In the genomic region with DNA sequence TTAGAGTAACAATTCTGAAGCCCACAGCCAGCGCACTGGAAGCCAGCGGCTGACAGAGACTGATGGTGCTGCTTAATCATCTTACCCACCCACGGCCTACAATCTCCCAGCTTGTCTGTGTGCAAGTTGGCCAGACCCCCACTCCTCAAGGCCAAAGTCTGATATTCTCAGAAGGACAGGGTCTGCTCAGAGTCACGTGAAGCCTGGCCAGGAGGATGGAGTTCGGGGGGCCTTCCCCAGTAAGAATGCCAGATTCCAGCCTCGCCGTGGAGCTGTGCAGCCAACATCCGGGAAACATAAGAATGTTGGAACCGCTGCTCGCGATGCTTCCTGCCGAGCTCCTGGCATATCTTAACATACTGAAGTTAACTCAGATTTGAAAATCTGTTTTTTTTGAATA, we compare ENCODE assay signal across 10 mouse cellular contexts.
DNase-seq lines count a peak whose midpoint lies in the region; ATAC-seq and TF ChIP-seq lines count a peak whose summit lies in the region.
"Had no signal": no experiment of that assay in that cellular context is flagged by ENCODE, and none has a peak within 500 bp of the region (broad histone marks: within the 10 kb centered on the region; RNA-seq: fewer than 3 reads in every experiment).

No protein-coding gene starts in this region.

- no peak for TF ChIP-seq EP300 in heart, adult 2 months (IDR thresholded peaks at IDR 0.05; ENCODE audit: insufficient read depth, low read depth, low read length)

- no peak overlapping the region for H3K9ac ChIP-seq in intestine, embryonic 16.5 days (ENCODE audit: low read depth, low read length)
- H3K9ac ChIP-seq in intestine, postnatal 0 days (ENCODE audit: low read depth, low read length): no peak overlapping the region
- H3K9ac ChIP-seq in heart, adult 2 months (ENCODE audit: low read depth, low read length): no peak overlapping the region
- no peak overlapping the region for H3K9ac ChIP-seq in hindbrain, embryonic 14.5 days
- H3K9ac ChIP-seq in liver, embryonic 11.5 days (ENCODE audit: low read depth, low read length): no peak overlapping the region
- H3K9ac ChIP-seq: limb, embryonic 12.5 days had no signal

- 0 out of 2 replicates have a peak, but pooled peaks have one; percentile 21 for ATAC-seq in intestine, embryonic 16.5 days
- ATAC-seq in intestine, postnatal 0 days: no peak
- ATAC-seq in hindbrain, embryonic 14.5 days (ENCODE audit: low FRiP score): peak; percentile 46; the same call in 1 of the 2 replicates
- ATAC-seq in liver, embryonic 11.5 days (replicated peaks; ENCODE audit: low FRiP score): no peak

- no peaks in the 10 kb centered on the region for H3K36me3 ChIP-seq in intestine, embryonic 16.5 days (ENCODE audit: control insufficient read depth, insufficient read depth, low read length)
- peaks cover 5% of the 10 kb centered on the region; the same call in 1 of the 2 replicates for H3K36me3 ChIP-seq in intestine, postnatal 0 days (ENCODE audit: control insufficient read depth, insufficient read depth)
- no peaks in the 10 kb centered on the region; the same call in 1 of the 2 replicates for H3K36me3 ChIP-seq in heart, adult 2 months (ENCODE audit: control insufficient read depth, insufficient read depth, low read length)
- no peaks in the 10 kb centered on the region for H3K36me3 ChIP-seq in hindbrain, embryonic 14.5 days (replicated peaks; ENCODE audit: control insufficient read depth, insufficient read depth)
- H3K36me3 ChIP-seq in liver, embryonic 11.5 days (ENCODE audit: control insufficient read depth, insufficient read depth, low read length): no peaks in the 10 kb centered on the region; the same call in 1 of the 2 replicates

- intact Hi-C loops in heart, adult 2 months (cut with DNase I): no loop called here

- no peaks in the 10 kb centered on the region for H3K4me1 ChIP-seq in intestine, embryonic 16.5 days (ENCODE audit: control insufficient read depth, insufficient read depth, low read length)
- no peaks in the 10 kb centered on the region for H3K4me1 ChIP-seq in intestine, postnatal 0 days (replicated peaks; ENCODE audit: control insufficient read depth, insufficient read depth, low read length)
- peaks cover 4% of the 10 kb centered on the region for H3K4me1 ChIP-seq in heart, adult 2 months (ENCODE audit: control insufficient read depth, insufficient read depth, low read length)
- no peaks in the 10 kb centered on the region for H3K4me1 ChIP-seq in hindbrain, embryonic 14.5 days (replicated peaks; ENCODE audit: control insufficient read depth, insufficient read depth, low read length)
- H3K4me1 ChIP-seq in liver, embryonic 11.5 days (replicated peaks; ENCODE audit: control insufficient read depth, insufficient read depth, low read length): no peaks in the 10 kb centered on the region
- H3K4me1 ChIP-seq: limb, embryonic 12.5 days had no signal

- TF ChIP-seq POLR2A in heart, adult 2 months (IDR thresholded peaks at IDR 0.05; ENCODE audit: insufficient read depth, low read depth, low read length): no peak

- H3K9me3 ChIP-seq in intestine, embryonic 16.5 days (ENCODE audit: control insufficient read depth, low read length): no peaks in the 10 kb centered on the region
- H3K9me3 ChIP-seq in intestine, postnatal 0 days (ENCODE audit: control insufficient read depth): no peaks in the 10 kb centered on the region
- H3K9me3 ChIP-seq in hindbrain, embryonic 14.5 days (ENCODE audit: control insufficient read depth, low read length): peaks cover 6% of the 10 kb centered on the region; the same call in 1 of the 2 replicates
- no peaks in the 10 kb centered on the region for H3K9me3 ChIP-seq in liver, embryonic 11.5 days (ENCODE audit: control insufficient read depth, low read length)
- H3K9me3 ChIP-seq: limb, embryonic 12.5 days had no signal

- whole genome bisulfite sequencing in intestine, embryonic 16.5 days: 56% methylated on average over 12 of the region's 12 CpGs
- 59% methylated on average over 12 of the region's 12 CpGs for WGBS in intestine, postnatal 0 days
- WGBS in heart, adult 2 months: 41% methylated on average over 12 of the region's 12 CpGs
- 50% methylated on average over 12 of the region's 12 CpGs for WGBS in hindbrain, embryonic 14.5 days
- WGBS in liver, embryonic 11.5 days: 64% methylated on average over 12 of the region's 12 CpGs

- H3K4me3 ChIP-seq in intestine, embryonic 16.5 days (ENCODE audit: low read length): no peak overlapping the region
- H3K4me3 ChIP-seq in intestine, postnatal 0 days (ENCODE audit: low read depth, low read length): no peak overlapping the region
- H3K4me3 ChIP-seq in heart, adult 2 months: no peak overlapping the region
- no peak overlapping the region for H3K4me3 ChIP-seq in hindbrain, embryonic 14.5 days (replicated peaks; ENCODE audit: low read length)
- no peak overlapping the region for H3K4me3 ChIP-seq in liver, embryonic 11.5 days (ENCODE audit: low read depth, low read length)
- H3K4me3 ChIP-seq: limb, embryonic 12.5 days had no signal

- no peak for TF ChIP-seq CTCF in intestine, postnatal 0 days (IDR thresholded peaks at IDR 0.05; ENCODE audit: low read depth)
- TF ChIP-seq CTCF in heart, adult 2 months (IDR thresholded peaks at IDR 0.05): no peak

- no peak overlapping the region for H3K4me2 ChIP-seq in intestine, embryonic 16.5 days (ENCODE audit: low read depth, low read length)
- H3K4me2 ChIP-seq in intestine, postnatal 0 days (replicated peaks; ENCODE audit: low read depth): no peak overlapping the region
- no peak overlapping the region for H3K4me2 ChIP-seq in hindbrain, embryonic 14.5 days (replicated peaks)
- no peak overlapping the region for H3K4me2 ChIP-seq in liver, embryonic 11.5 days
- H3K4me2 ChIP-seq: limb, embryonic 12.5 days had no signal

- no peaks in the 10 kb centered on the region for H3K79me2 ChIP-seq in heart, adult 2 months (replicated peaks; ENCODE audit: control insufficient read depth, insufficient read depth, low read length)

- H3K27me3 ChIP-seq in intestine, embryonic 16.5 days (replicated peaks; ENCODE audit: control insufficient read depth, insufficient read depth, low read length): no peaks in the 10 kb centered on the region
- H3K27me3 ChIP-seq in intestine, postnatal 0 days (replicated peaks; ENCODE audit: control insufficient read depth, insufficient read depth, low read length): no peaks in the 10 kb centered on the region
- no peaks in the 10 kb centered on the region for H3K27me3 ChIP-seq in heart, adult 2 months (ENCODE audit: control insufficient read depth, insufficient read depth, low read length)
- H3K27me3 ChIP-seq in hindbrain, embryonic 14.5 days (ENCODE audit: control insufficient read depth, insufficient read depth, low read length): no peaks in the 10 kb centered on the region
- H3K27me3 ChIP-seq in liver, embryonic 11.5 days (replicated peaks; ENCODE audit: control insufficient read depth, insufficient read depth, low read length): no peaks in the 10 kb centered on the region
- H3K27me3 ChIP-seq: CH12.LX; limb, embryonic 12.5 days had no signal

- no peak overlapping the region for H3K27ac ChIP-seq in intestine, embryonic 16.5 days (ENCODE audit: low read length)
- no peak overlapping the region for H3K27ac ChIP-seq in intestine, postnatal 0 days (ENCODE audit: low read depth, low read length)
- peak overlapping the region; percentile 6; the same call in 1 of the 2 replicates for H3K27ac ChIP-seq in heart, adult 2 months
- H3K27ac ChIP-seq in hindbrain, embryonic 14.5 days: peak overlapping the region; percentile 62; the same call in 1 of the 2 replicates
- H3K27ac ChIP-seq in liver, embryonic 11.5 days (ENCODE audit: low read depth, low read length): no peak overlapping the region
- H3K27ac ChIP-seq: limb, embryonic 12.5 days had no signal

- peak; percentile 39 for DNase-seq in embryo, embryonic 11 days
- peak; percentile 55 to 72 for DNase-seq in heart, adult 2 months
- DNase-seq in hindbrain, embryonic 14.5 days (ENCODE audit: low spot score): peak; percentile 37
- DNase-seq in right cerebral cortex, adult 18-20 months: no peak
- DNase-seq in layer of hippocampus, postnatal 25 days (ENCODE audit: extremely low spot score in 1 of 2, low spot score in 1 of 2): no peak
- DNase-seq in liver, embryonic 11.5 days (ENCODE audit: low spot score): no peak

Comparison
In these comparisons a context has a peak if more than half of its experiments do, and no peak if none do; other contexts are left out.
1. ATAC-seq: peak in intestine, embryonic 16.5 days (single experiment) and hindbrain, embryonic 14.5 days (single experiment); none in intestine, postnatal 0 days (single experiment) and liver, embryonic 11.5 days (single experiment).
2. H3K27ac ChIP-seq: peak in heart, adult 2 months (single experiment) and hindbrain, embryonic 14.5 days (single experiment); none in intestine, embryonic 16.5 days (single experiment), intestine, postnatal 0 days (single experiment) and liver, embryonic 11.5 days (single experiment).
3. DNase-seq: peak in embryo, embryonic 11 days (single experiment), heart, adult 2 months (2 of 2) and hindbrain, embryonic 14.5 days (single experiment); none in right cerebral cortex, adult 18-20 months (single experiment), layer of hippocampus, postnatal 25 days (0 of 2) and liver, embryonic 11.5 days (single experiment).